Mouse (Mus musculus): Measurements from ENCODE around the gene Selenow. TPM values are rescaled to one million over a fixed set of nuclear protein-coding genes. Genes with fewer than 3 reads are reported as not detected.

Selenow gene
- polyA plus RNA-seq, 1 experiment, result 931 TPM

- Histone ChIP-seq H3K4me3 (replicated peaks; ENCODE audit: insufficient read depth, low read depth, low read length) (no peak within 1 kb of the TSS), H3K4me1 (ENCODE audit: control insufficient read depth, insufficient read depth, low read length) (no peaks in the 10 kb centered on the region), H3K27me3 (ENCODE audit: control insufficient read depth, insufficient read depth, low read length) (no peaks in the 10 kb centered on the region), H3K27ac (ENCODE audit: insufficient read depth, low read length) (no peak within 1 kb of the TSS)
- WGBS, result 87% methylated on average over 2 of the region's 2 CpGs
- no peak for DNase-seq
- TF ChIP-seq CTCF (IDR thresholded peaks at IDR 0.05; ENCODE audit: borderline replicate concordance, insufficient read depth, low read depth, low read length) (no peak), POLR2A (IDR thresholded peaks at IDR 0.05; ENCODE audit: borderline replicate concordance, insufficient read depth, low read length) (no peak)
These were observed 39.9 kb downstream of the Selenow start, which contains the start of gene Crxos for GRCm38 (mm10) chr7:15882317-15882716. Crxos (plus strand) TSS chr7:15882617.

- Histone ChIP-seq H3K27ac (ENCODE audit: insufficient read depth, low read length) (no peak overlapping the region), H3K27me3 (ENCODE audit: control insufficient read depth, insufficient read depth, low read length) (no peaks in the 10 kb centered on the region), H3K4me3 (replicated peaks; ENCODE audit: insufficient read depth, low read depth, low read length) (no peak overlapping the region), H3K4me1 (ENCODE audit: control insufficient read depth, insufficient read depth, low read length) (no peaks in the 10 kb centered on the region)
- TF ChIP-seq CTCF (IDR thresholded peaks at IDR 0.05; ENCODE audit: borderline replicate concordance, insufficient read depth, low read depth, low read length) (no peak), POLR2A (IDR thresholded peaks at IDR 0.05; ENCODE audit: borderline replicate concordance, insufficient read depth, low read length) (no peak)
- no peak for DNase-seq
- 57% methylated on average over 3 of the region's 3 CpGs for WGBS
These were observed 40.4 kb downstream of the Selenow start for GRCm38 (mm10) chr7:15881831-15882230.

- no peak for DNase-seq
- no peaks in the 10 kb centered on the region for H3K4me1 ChIP-seq (ENCODE audit: control insufficient read depth, insufficient read depth, low read length)
- WGBS, result 7% methylated on average over 7 of the region's 7 CpGs
- no peak overlapping the region for H3K27ac ChIP-seq (ENCODE audit: insufficient read depth, low read length)
- TF ChIP-seq CTCF (IDR thresholded peaks at IDR 0.05; ENCODE audit: borderline replicate concordance, insufficient read depth, low read depth, low read length) (no peak), POLR2A (IDR thresholded peaks at IDR 0.05; ENCODE audit: borderline replicate concordance, insufficient read depth, low read length) (no peak)
- no peak overlapping the region for H3K4me3 ChIP-seq (replicated peaks; ENCODE audit: insufficient read depth, low read depth, low read length)
- no peaks in the 10 kb centered on the region for H3K27me3 ChIP-seq (ENCODE audit: control insufficient read depth, insufficient read depth, low read length)
These were observed 40.8 kb downstream of the Selenow start for GRCm38 (mm10) chr7:15881388-15881787.

- no peak for DNase-seq
- no peak within 1 kb of the TSS for H3K4me3 ChIP-seq (replicated peaks; ENCODE audit: insufficient read depth, low read depth, low read length)
- 40% methylated on average over 4 of the region's 4 CpGs for WGBS
These were observed 42.4 kb downstream of the Selenow start, which contains the start of gene Crx for GRCm38 (mm10) chr7:15879756-15880155. Crx (minus strand) TSS chr7:15879968.

More at GRCm38 (mm10) chr7:15879756-15880155, 42.4 kb downstream of the Selenow start, which contains the start of gene Crx:
- TF ChIP-seq CTCF (IDR thresholded peaks at IDR 0.05; ENCODE audit: borderline replicate concordance, insufficient read depth, low read depth, low read length), result no peak
- TF ChIP-seq POLR2A (IDR thresholded peaks at IDR 0.05; ENCODE audit: borderline replicate concordance, insufficient read depth, low read length), result no peak
- H3K27ac ChIP-seq (ENCODE audit: insufficient read depth, low read length), result no peak within 1 kb of the TSS
- H3K27me3 ChIP-seq (ENCODE audit: control insufficient read depth, insufficient read depth, low read length), result no peaks in the 10 kb centered on the region
- H3K4me1 ChIP-seq (ENCODE audit: control insufficient read depth, insufficient read depth, low read length), result no peaks in the 10 kb centered on the region

Other genes starting within 250 kb of the Selenow start
- not detected in 2 replicates for gene Obox5, start 172.3 kb downstream of the Selenow start, polyA plus RNA-seq (2012; rRNA removed)
- gene Obox6, start 82.7 kb downstream of the Selenow start, polyA plus RNA-seq (2012; rRNA removed), result not detected in 2 replicates
- gene Crx, start 42.4 kb downstream of the Selenow start, polyA plus RNA-seq (2012; rRNA removed), result not detected in 2 replicates
- 0.11 TPM in 1 of 2 replicates, not detected in the other for gene Crxos, start 39.8 kb downstream of the Selenow start, polyA plus RNA-seq (2012; rRNA removed)
- gene Nop53, start 23.7 kb upstream of the Selenow start, polyA plus RNA-seq (2012; rRNA removed), result 104 and 108 TPM in 2 replicates
- gene Ehd2, start 45.2 kb upstream of the Selenow start, polyA plus RNA-seq (2012; rRNA removed), result 7.4 and 7.5 TPM in 2 replicates
- gene Bicra, start 125.5 kb upstream of the Selenow start, polyA plus RNA-seq (2012; rRNA removed), result 12.3 and 12.4 TPM in 2 replicates
- 0.16 and 0.28 TPM in 2 replicates for gene Zfp541, start 139.4 kb upstream of the Selenow start, polyA plus RNA-seq (2012; rRNA removed)
- 447 and 471 TPM in 2 replicates for gene Napa, start 176.1 kb upstream of the Selenow start, polyA plus RNA-seq (2012; rRNA removed)
- gene Kptn, start 197.5 kb upstream of the Selenow start, polyA plus RNA-seq (2012; rRNA removed), result 56.4 and 60.5 TPM in 2 replicates
- 84.6 and 116 TPM in 2 replicates for gene Slc8a2, start 207.4 kb upstream of the Selenow start, polyA plus RNA-seq (2012; rRNA removed)

All from cerebellum, adult 2 months (tissue).